ENCODE assay signal across 8 mouse cellular contexts in the genomic region with DNA sequence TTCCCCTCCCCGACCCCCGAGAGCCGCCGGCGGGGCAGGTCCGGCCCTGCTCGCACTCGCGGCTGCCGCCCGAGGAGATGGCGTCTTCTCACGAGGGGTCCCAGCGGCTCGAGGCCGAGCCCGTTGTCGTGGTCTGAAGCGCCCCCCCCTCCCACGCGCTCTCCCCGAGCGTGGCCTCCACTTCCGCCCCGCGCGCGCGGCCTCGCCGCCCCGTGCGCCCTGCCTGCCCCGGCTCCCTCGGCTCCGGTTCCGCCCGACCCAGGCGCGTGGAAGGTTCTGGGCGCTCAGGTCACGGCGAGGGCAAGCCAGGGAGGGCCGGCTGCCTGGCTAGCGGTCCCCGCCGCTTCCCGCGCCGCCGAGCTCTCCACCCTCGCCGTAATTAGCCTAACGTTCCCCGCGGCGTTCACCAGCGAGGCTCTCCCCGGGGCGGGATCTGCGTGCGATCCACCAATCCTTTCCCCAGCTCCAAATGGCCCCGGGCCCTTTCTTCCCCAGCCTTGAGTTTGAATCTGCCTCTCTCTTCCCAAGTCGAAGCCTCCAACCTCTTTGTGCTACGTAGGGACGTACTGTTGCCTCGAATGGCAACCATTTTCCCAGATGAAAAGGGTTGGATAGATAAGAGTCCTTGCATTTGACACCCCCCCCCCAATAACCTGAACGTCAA. TPM values are rescaled to one million over a fixed set of nuclear protein-coding genes. Genes with fewer than 3 reads are reported as not detected.
DNase-seq lines count a peak whose midpoint lies in the region; ATAC-seq and TF ChIP-seq lines count a peak whose summit lies in the region.

No protein-coding gene starts in this region.

- peaks cover 12% of the 10 kb centered on the region for H3K36me3 ChIP-seq in hindbrain, embryonic 14.5 days (replicated peaks; ENCODE audit: control insufficient read depth, insufficient read depth)

- no peaks in the 10 kb centered on the region for H3K27me3 ChIP-seq in Patski
- H3K27me3 ChIP-seq in hindbrain, embryonic 14.5 days (ENCODE audit: control insufficient read depth, insufficient read depth, low read length) = no peaks in the 10 kb centered on the region

- H3K4me1 ChIP-seq in hindbrain, embryonic 14.5 days (replicated peaks; ENCODE audit: control insufficient read depth, insufficient read depth, low read length) = peaks cover 33% of the 10 kb centered on the region

- in situ Hi-C loops in Patski (cut with MboI; ENCODE audit: low pct_unique_long_range_greater_than_20kb) = no loop called here

- DNase-seq in Patski (ENCODE audit: low read depth, low spot score) = no peak
- DNase-seq in cerebellum, postnatal 25 days = peak; percentile 78 to 80
- peak; percentile 48 to 54 for DNase-seq in frontal cortex, postnatal 25 days (ENCODE audit: low spot score in 2 of 2)
- DNase-seq in hindbrain, embryonic 14.5 days (ENCODE audit: low spot score) = peak; percentile 70
- peak; percentile 53 to 59 for DNase-seq in left cerebral cortex, adult 8-10 months (ENCODE audit: low spot score in 2 of 2)
- peak; percentile 80 to 82 for DNase-seq in right cerebral cortex, postnatal 10 days (ENCODE audit: low spot score in 2 of 2)
- DNase-seq in urinary bladder, postnatal 14 days (ENCODE audit: low spot score) = peak; percentile 63

- ATAC-seq in Patski = peak; percentile 57
- ATAC-seq in hindbrain, embryonic 14.5 days (ENCODE audit: low FRiP score) = peak; percentile 64
- ATAC-seq in megakaryocyte, adult 5-6 weeks (ENCODE audit: poor library complexity, severe bottlenecking) = peak; percentile 38

- no peaks in the 10 kb centered on the region for H3K9me3 ChIP-seq in hindbrain, embryonic 14.5 days (ENCODE audit: control insufficient read depth, low read length)

- H3K4me3 ChIP-seq in hindbrain, embryonic 14.5 days (replicated peaks; ENCODE audit: low read length) = peak overlapping the region; percentile 87

- peak overlapping the region; percentile 100 for H3K27ac ChIP-seq in hindbrain, embryonic 14.5 days

- peak overlapping the region; percentile 81 for H3K4me2 ChIP-seq in hindbrain, embryonic 14.5 days (replicated peaks)

- CTCF ChIA-PET in Patski (lab: Charles Lee) = interaction anchor here (0.9 to 2.2 kb wide), 6 partner anchors 15 to 100 kb away, joined by 3 to 11 read pairs (median 6); no protein-coding TSS in a partner anchor

- H3K9ac ChIP-seq in hindbrain, embryonic 14.5 days = peak overlapping the region; percentile 100

- under 1% methylated on average over 67 of the region's 68 CpGs for WGBS in hindbrain, embryonic 14.5 days

- POLR2A ChIA-PET in Patski (lab: Charles Lee) = interaction anchor here (0.6 to 2.2 kb wide), 10 partner anchors 9 to 99 kb away, joined by 3 to 8 read pairs (median 4); no protein-coding TSS in a partner anchor

- no peak for TF ChIP-seq CTCF in Patski (IDR thresholded peaks at IDR 0.05)

RNA-seq across cellular contexts. Expression of a gene that starts 0.6 kb away (rescaled TPM):
- 102 TPM for polyA plus RNA-seq in Patski (2021)
- polyA plus RNA-seq in hindbrain, embryonic 14.5 days (2014; fragmentation: Nextera tagmentation; extraction: Ambion mirVana) = 208 and 210 TPM in 2 replicates
- total RNA-seq in left cerebral cortex, adult 8-10 months (2022) = 100 to 1,000 TPM in 3 of 4 experiments, 10 to 100 TPM in 1; 98.9 to 115 (median 104) TPM
- total RNA-seq in megakaryocyte, adult 5-6 weeks (2015) = 74.7 and 84.8 TPM in 2 replicates
- 135 and 140 TPM in 2 replicates for total RNA-seq in megakaryocyte, adult 5-6 weeks (2017)

RNA-seq across cellular contexts. Expression of a gene that starts 0.8 kb away (rescaled TPM):
- 85.0 TPM for polyA plus RNA-seq in Patski (2021)
- polyA plus RNA-seq in hindbrain, embryonic 14.5 days (2014; fragmentation: Nextera tagmentation; extraction: Ambion mirVana) = 40.0 and 46.5 TPM in 2 replicates
- total RNA-seq in left cerebral cortex, adult 8-10 months (2022) = 10 to 100 TPM; 62.7 to 70.1 (median 65.9) TPM
- total RNA-seq in megakaryocyte, adult 5-6 weeks (2015) = 7.8 and 11.2 TPM in 2 replicates
- total RNA-seq in megakaryocyte, adult 5-6 weeks (2017) = 10.8 and 12.3 TPM in 2 replicates

RNA-seq across cellular contexts. Expression of a gene that starts 44.8 kb away (rescaled TPM):
- 0.21 TPM for polyA plus RNA-seq in Patski (2021)
- 9.2 and 11.7 TPM in 2 replicates for polyA plus RNA-seq in hindbrain, embryonic 14.5 days (2014; fragmentation: Nextera tagmentation; extraction: Ambion mirVana)
- total RNA-seq in left cerebral cortex, adult 8-10 months (2022) = 1 to 10 TPM; 3.3 to 6.7 (median 5.0) TPM
- total RNA-seq in megakaryocyte, adult 5-6 weeks (2015) = not detected in 2 replicates
- 0.44 TPM in 1 of 2 replicates, not detected in the other for total RNA-seq in megakaryocyte, adult 5-6 weeks (2017)

RNA-seq across cellular contexts. Expression of a gene that starts 55.3 kb away (rescaled TPM):
- polyA plus RNA-seq in Patski (2021) = 20.6 TPM
- polyA plus RNA-seq in hindbrain, embryonic 14.5 days (2014; fragmentation: Nextera tagmentation; extraction: Ambion mirVana) = 0.33 and 1.8 TPM in 2 replicates
- 1 to 10 TPM; 6.5 to 9.8 (median 7.7) TPM for total RNA-seq in left cerebral cortex, adult 8-10 months (2022)
- total RNA-seq in megakaryocyte, adult 5-6 weeks (2015) = not detected in 2 replicates
- not detected in 2 replicates for total RNA-seq in megakaryocyte, adult 5-6 weeks (2017)

Comparison
In these comparisons a context has a peak if more than half of its experiments do, and no peak if none do; other contexts are left out.
1. RNA of a gene that starts 0.8 kb away (total RNA-seq): 62.7 to 70.1 TPM in left cerebral cortex, adult 8-10 months; 7.8 to 12.3 TPM in megakaryocyte, adult 5-6 weeks; every median in the first group is over 4 times any median in the second.
2. Peak in every context shown above with its lines, with median percentiles within 50 percentile points of each other: ATAC-seq.